Mouse (Mus musculus): ENCODE results near the gene Iqgap2. TPM values are rescaled to one million over a fixed set of nuclear protein-coding genes. Genes with fewer than 3 reads are reported as not detected.
A peak's percentile ranks its signal among the peaks of the same experiment; 100 is the strongest.

Gene Iqgap2
- 10.1 and 12.7 TPM in 2 replicates for polyA plus RNA-seq (2015; fragmentation: Nextera tagmentation; extraction: Ambion mirVana)

DNA sequence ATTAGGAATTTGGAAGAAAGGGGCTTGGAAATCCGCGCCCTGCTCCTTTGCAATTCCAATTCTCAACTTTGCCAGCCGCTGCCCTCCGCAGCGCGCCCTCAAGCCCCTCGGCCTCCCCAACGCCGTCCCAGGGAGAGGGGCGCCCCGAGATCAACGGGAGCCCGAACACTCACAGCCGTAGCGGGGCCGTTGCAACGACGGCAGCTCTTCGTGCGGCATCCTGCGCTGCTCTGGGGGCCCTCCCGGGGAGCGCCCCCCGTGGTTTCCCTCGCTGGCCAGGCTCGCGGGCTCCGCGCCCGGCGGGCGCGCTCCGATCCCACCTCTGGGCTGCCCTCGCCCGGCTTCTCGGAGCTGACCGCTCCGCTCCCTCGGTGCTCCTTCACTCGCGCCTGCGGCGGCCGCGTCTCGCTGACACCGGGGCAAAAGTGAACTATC is at the start of gene Iqgap2:
Gene Iqgap2 (minus strand): TSS at position 432 of the 435 bp plus-strand sequence.
- DNase-seq (ENCODE audit: low spot score): peak; percentile 64

DNA sequence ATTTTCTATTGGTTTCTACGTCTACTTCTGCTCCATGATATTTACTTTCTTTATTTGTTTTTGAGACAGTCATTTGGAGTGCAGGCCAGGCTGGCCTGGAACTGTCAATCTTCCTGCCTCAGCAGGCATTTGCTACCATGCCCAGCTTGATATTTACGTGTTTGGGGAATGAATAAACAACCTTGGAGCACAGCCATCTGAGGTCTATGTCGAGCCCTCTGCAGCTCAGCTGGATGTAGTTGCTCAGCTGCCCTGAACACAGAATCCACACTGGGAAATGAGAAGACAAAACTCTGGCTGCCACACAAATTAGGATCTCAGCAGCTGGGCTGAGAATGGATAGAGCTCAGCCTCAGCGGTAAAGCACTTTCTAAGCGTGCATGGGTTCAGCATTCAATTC is 49.1 kb upstream of the Iqgap2 start:
- no peak for DNase-seq (ENCODE audit: low spot score)

DNA sequence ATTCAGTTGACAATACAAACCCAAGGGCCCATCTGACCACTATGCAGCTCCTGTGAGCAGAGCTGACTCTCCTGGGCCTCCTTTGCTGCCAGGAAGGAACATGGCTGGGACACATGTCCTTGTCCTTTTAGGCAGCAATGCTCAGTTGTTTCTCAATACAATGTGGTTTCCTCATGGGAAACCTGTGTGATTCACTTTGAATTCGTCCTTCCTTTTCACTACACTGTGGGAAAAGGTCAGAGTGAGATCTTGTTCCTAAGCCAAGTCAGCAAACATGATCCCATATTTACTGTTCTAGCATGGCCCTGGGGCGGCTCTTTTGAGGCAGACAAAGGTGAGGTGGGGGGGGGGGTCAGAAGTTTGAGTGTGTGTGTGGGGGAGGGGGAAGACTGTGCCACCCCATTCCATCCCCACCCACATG is 32.5 kb upstream of the Iqgap2 start:
- DNase-seq (ENCODE audit: low spot score): no peak

DNA sequence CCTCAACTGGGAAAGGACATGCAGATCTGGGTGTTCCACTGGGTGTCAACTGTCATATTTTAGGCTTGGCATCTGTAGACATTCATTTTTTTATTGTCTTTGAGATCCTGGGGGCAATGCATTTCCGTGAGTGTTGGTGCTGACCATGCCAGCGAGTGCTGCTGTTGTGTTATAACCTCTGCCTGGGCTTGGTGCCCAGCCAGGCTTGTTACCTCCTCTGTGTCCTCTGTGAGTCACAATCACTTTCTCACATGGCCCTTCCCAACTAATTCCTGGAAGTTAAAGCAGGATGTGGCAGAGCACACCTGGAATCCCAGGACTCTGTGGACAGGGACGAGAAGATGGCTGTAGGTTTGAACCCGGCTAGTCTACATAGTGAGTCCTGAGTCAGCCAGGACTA is 30.9 kb upstream of the Iqgap2 start:
- no peak for DNase-seq (ENCODE audit: low spot score)

DNA sequence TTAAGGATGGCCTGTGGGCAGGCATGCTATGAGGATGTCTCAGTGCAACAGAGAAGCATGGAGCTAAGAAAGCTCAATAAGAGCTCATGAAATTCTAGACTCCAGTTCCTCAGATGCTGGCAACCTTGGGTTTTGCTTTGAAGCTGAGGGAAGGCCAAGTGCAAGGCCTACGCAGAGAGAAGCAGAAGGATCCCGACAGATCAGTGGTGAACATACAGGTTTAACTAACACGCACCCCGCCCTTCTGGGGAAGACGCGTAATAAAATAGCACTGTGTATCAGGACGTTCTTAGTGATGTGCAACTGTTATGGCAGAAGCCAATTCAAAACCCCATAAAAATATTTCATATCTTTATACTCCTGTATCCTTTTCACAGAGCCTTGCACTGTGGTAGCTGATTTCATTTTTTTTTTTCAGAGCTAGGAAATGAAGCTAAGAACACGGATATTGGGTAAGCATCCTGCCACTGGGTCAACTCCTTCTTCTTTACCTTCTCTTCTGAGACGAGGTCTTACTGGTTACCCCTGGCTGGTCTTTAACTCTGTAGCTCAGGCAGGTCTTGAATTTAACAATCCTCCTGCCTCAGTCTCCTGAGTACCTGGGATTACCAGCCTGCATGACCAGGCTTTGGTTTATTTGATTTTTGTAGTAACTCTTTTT is 27.0 kb upstream of the Iqgap2 start:
- no peak for DNase-seq (ENCODE audit: low spot score)

DNA sequence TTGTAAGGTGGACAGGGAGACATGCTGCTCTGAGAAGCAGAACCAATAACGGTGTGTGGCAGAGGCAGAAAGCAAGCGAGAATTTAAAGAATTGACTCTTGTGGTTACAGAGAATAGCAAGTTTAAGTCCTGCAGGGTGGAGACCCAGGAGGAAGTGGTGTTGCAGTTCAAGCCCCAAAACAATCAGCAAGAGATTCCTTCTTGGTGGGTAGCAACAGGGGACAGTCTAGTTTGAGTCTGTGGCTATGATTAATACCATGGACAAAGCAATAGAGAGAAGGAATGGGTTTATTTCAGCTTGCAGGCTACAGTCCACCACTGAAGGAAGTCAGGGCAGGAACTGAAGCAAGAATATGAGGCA is 21.3 kb upstream of the Iqgap2 start:
- no peak for DNase-seq (ENCODE audit: low spot score)

DNA sequence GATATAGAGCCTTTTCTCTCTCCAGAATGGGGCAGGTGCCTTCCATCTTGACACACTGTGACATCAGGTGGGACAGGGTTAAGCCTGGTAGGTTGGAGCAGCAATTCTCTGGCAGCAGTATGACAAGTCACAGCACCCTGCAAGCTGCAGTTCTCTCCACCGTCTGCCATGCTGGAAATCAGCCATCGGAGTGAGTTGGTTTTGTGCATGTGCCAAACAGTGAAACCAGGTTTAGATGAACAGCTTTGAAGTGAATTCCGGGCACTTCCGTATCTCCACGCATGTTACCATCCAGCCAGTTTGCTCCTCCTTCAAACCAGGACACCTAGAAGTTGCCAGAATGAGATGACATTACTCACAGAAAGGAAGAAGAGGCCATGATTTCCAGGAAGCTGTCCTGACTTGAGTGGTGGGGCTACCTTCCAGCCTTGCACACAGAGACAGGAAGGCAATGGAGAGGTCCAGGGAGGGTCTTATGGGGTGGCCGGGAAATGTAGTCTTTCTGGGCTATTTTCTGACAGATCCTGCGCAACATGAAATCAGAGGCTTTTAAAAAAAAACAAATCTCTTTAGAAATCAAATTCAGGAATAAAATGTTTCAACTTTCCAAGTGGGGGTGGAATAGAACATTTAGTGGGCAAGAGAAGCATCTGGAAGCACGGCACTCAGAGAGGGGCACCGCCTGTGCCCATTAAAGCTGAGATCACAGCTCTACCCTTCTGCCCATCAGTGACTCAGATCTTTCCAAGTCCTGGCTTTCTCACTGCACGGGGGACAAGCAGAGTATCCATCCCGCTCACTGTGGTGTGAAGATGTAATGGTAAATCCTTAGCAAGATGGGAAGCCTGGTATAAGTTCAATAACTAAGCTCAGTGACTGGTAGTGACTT is 20.7 kb upstream of the Iqgap2 start:
- no peak for DNase-seq (ENCODE audit: low spot score)

DNA sequence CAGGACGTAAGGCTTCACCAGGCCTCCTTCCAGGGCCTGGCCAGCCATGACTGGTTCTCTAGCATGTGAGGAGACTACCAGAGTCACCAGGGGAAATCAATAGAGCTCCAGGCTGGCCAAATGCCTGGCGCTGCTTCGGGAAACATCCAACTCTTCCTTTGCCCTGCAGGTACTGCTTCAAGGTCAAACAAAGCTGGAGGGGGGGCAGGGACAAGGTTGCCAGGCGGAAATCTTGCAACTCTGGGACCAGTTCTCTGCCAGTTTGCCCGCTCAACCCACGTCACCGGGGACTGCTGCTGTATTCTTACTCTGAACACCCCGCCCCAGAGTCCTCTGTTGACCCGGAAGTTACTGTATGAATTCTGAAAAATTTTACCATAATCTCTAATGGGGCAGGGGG is 18.5 kb upstream of the Iqgap2 start:
- no peak for DNase-seq (ENCODE audit: low spot score)

DNA sequence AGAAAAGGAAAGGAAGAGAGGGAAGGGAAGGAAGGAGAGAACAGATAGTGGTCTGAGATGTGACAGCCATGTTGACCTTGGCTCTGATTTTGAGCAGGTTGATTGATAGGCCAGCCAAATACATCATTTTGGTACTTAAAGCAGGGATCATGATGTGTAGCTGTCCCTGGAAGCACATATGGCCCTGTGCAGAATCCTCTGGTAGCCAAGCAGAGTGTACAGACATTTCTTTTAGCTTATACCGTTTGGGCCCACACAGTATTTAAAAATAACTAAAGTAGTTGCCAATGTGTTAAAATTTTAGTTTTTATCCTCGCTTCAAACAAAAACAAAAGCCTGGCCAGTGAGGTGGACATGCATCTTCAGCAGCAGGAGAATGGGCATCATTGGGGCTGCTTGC is 17.5 kb upstream of the Iqgap2 start:
- no peak for DNase-seq (ENCODE audit: low spot score)

DNA sequence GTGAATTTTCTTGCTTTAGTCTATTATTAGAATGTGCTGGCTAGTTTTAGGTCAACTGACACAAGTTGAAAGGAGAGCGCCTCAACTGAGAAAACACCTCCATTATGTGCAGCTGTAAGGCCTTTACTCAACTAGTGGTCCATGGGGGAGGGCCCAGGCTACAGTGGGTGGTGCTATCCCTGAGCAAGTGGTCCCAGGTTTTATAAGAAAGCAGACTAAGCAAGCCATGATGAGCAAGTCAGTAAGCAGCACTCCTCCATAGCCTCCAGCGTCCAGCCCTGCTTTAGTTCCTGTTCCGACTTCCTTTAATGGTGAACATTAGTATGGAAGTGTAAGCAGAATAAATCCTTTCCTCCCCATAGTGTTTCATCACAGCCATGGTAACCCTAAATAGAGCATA is 11.0 kb upstream of the Iqgap2 start:
- no peak for DNase-seq (ENCODE audit: low spot score)

DNA sequence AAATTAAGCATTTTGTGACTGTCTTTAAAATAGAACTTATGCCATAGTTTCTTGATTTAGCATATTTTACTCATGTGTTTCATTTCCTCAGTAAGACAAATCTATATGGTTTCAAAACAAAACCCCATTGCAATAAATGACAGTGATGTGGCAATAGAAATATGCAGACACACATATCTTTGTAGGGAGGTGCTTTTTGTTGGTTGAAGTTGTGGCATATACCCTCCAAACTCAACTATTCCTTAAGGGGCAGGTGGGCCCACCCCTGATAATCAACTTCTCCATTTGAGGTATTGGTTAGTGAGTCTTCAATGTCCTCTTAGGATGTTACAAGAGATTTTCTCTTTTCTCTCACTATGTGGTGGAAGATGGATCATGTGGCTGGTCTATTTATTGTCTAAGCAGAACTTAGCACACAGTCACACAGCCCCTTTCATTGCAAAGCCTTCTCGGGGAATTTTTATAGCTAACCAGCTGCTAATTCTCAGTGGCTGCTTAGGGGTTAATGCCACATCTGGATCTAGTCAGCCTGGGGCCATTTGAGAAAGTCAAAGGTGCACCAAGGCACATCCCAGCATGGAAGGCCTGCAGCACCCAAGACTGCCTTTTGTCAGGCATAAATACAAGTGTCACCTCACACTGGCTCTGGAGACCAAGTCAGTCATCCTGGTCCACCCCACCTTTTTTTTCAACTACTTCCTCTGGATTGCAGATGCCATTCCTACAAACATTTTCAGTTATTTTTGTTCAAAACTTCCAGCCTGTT is 8.3 kb upstream of the Iqgap2 start:
- DNase-seq (ENCODE audit: low spot score): no peak

DNA sequence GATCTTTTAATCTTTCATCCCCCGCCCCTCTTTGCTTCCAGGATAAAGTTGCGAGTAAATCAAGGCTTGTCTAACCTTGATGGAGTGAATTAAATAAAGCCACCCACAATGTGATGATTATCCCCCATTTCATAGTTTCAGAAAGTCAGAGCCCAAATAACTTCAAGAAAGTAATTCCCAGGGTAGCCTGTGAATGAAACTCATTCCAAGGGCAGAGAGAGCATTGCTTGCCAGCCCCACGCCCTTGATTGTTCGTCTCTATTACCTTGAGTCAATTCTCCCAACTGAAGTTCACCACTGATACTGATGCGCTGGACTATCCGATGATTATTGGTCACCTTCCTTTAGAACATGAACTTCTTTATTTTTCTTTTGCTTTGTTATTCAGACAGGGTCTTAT is 4.8 kb upstream of the Iqgap2 start:
- DNase-seq (ENCODE audit: low spot score): no peak

DNA sequence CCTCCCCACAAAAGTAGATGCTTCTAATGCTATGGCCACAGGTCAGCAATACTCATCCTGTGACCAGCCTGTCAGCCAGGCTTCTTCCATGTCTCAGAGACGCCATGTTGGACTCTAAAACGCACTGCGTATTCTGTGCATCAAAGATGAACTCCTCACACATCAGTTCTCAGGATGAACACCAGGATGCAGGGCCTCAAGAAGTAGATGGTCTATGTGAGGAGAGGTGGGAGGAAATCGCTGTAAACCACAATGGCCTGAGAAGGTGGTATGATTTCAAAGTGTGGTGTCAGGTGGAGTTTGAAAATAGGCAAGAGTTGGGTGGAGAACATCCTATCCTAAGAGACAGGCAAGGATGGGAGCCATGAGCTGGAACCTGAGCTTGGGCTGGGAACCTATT is 1.4 kb upstream of the Iqgap2 start:
- DNase-seq (ENCODE audit: low spot score): peak; percentile 22

DNA sequence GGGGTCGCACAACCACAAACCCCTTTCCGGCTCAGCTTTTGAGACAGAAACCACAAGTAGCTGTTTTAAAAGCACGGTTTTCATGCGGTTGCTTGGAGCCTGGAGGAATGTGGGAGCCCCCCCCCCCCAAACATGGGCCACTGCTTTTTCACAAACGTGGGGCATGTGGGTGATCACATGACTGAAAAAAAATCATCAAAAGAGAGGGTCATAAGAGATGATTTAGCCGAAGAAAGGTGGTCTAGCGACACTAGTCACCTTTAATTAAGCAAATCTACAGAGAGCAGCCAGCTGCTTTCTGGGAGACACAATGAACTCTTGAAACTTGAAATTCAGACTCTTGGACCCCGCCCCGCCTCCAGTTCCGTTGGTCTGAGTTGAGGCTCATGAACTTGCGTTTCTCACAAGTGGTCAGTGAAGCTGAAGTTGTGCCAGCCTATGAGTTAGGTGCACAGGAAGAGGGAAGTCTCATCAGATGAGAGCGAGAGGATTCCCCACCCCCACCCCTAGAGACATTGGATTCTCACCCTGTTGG is 956 bp upstream of the Iqgap2 start:
- DNase-seq (ENCODE audit: low spot score): peak; percentile 92

DNA sequence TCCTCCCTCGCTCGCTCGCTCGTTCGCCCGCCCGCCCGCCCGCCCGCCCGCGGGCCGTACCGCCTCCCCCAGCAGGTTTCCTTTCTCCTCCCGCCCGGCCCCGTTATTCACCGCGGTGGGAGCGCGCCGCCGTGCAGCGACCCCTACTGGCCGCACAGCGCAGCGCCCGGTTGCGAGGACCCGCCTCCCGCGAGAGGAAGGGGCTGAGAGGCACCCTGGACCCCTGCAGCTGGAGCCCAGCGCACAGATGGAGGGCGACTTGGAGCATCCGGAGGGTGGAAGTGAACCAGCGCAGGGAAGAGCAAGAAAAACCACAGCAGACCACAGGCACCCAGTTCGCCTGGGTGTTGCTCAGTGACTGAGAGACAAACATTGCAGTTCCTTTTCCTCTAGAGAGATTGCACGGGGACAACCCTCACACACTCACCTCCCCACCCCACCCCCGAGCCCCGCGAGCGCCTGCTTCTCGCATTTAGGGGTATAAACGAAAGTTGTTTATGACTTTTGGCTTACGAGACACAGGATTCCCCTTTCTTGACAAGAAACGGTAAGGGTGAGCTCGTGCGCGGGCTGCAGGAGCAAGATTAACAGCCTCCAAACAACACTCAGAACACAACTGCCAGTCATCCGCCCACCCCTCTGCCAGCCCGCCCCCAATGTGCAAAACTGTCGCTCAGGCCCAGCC is 346 bp upstream of the Iqgap2 start:
- peak; percentile 91 for DNase-seq (ENCODE audit: low spot score)

DNA sequence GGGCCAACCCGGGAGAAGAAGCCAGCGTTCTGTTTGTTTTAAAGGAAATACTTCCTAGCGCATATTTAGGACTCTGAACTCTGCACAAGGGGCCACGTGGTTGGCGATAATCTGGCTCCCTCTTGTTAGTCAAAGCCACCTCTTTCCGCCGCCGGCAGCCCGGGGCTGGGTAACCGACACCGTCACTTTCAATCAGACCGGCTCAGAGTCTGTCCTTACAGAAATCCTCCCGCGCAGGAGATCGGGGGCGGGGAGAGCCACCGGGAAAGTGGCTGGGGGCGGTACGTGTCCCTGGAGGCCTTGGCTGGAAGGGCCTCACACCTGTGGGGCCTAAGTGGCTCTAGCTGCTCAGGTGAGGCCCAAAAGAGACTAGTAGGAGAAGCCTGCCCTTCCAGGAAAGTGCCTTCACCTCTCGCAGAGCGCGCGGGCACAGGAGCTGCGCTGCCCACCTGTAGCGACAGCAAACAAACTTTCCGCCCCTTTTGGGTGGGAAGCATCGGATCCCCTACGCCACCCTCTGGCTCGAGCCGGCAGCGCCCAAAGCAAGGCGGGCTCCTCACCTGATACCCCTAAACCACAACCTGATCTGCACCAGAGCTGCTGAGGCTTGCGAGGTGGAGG is 761 bp downstream of the Iqgap2 start:
- DNase-seq (ENCODE audit: low spot score): peak; percentile 83

DNA sequence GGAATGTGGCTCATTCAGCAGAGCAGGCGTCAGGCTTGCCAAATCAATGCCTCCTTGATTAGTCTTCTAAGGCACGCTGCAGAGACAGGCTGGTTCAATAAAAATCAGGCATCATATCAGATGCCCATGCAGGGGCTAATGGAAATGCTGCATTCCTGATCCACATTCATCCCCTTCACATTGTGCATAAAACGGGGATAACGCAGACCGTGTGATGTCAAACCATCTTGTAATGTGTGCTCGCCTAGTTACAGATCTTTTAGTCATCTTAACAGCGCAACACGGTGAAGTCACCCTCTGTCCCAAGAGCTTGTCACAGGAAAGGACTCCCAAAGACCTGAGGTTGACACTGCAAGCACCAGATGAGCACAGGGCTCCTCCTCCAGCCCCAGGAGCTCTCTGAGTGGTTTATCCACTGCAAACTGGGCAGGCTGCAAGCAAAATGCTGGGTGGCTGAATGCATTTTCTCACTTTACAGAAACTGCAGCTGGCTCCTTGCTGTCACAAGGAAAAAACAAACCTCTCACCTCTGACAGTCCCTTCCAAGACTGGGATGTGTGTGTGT is 1.7 kb downstream of the Iqgap2 start:
- DNase-seq (ENCODE audit: low spot score): peak; percentile 33

DNA sequence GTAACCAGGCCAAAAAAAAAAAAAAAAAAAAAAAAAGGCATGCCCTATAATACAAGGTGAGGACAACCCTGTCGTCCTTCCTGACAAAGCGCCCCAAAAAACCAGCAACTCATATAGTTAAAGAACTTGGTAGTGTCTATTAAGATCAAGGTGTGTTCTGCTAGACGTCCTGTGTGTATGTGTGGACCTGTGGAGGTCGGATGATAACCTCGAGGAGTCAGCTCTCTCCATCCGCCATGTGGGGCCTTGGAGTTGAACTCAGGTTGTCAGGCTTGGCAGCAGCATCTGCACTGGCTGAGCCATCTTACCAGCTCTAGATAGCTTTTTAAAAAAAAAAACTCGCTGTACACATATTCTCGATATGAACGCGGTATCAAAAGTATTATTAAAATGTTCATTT is 2.4 kb downstream of the Iqgap2 start:
- no peak for DNase-seq (ENCODE audit: low spot score)

DNA sequence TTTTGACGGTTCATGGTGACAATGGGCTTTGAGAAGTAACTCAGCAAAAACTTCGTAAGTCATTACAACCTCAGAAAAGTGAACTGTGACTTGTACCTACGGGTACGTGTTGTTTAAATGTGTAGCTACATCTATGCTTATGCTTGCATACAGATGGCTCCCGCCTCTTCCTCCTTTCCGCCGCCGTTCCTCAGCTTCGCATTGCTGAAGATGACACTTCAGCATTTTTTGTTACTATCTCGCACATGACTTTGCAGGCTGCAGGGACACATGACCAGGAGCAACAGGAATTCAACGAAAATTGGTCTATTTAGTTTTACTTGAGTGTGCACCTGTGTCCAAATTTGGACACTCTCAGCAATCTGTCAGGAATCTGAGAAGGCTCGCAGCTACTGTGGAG is 3.1 kb downstream of the Iqgap2 start:
- no peak for DNase-seq (ENCODE audit: low spot score)

DNA sequence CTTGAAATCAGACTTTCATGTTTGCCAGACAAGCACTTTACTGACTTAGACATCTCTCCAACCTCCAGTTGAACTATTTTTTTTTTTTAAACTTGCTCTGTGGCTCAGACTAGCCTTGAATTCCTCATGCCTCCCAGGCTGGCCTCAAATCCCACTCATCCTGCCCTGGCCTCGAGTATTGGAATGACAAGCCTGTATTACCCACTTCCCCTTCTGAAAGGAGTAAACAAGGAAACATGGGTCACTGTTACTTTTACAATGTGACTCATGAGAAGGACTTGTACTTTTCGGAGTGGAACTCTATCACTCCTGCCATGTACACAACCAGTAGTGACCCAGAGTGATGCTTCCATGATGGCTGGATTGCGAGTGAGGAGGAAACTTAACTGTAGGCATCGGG is 3.6 kb downstream of the Iqgap2 start:
- DNase-seq (ENCODE audit: low spot score): no peak
